Mouse (Mus musculus) MEL (cell line): ENCODE results near the gene Gm20388. TPM values are rescaled to one million over a fixed set of nuclear protein-coding genes. Genes with fewer than 3 reads are reported as not detected.

Experiments
- DNase-seq: peaks from one replicate; pipeline ENCODE4 v3.0.0; 2011; ENCODE audit warnings: low read depth, low spot score
- H3K27ac ChIP-seq: 2 replicates; pipeline ENCODE4 v1.5.1; 2012; ENCODE audit warnings: low read depth, mild to moderate bottlenecking, control low read depth, low read length, moderate library complexity; ENCODE audit not compliant: control insufficient read depth
- H3K27me3 ChIP-seq, 2 experiments: fragments of 150-350 bp in 1 of 2; sonication (generic) in 1 of 2; 2 replicates each; pipeline ENCODE4 v1.6.1; 2012; ENCODE audit warnings: low read length in 2 of 2, mild to moderate bottlenecking in 2 of 2, improper control_type of control experiment in 1 of 2, moderate library complexity in 1 of 2; ENCODE audit not compliant: insufficient read depth in 2 of 2, control insufficient read depth in 1 of 2
- H3K36me3 ChIP-seq, 2 experiments: 2 replicates each; pipeline ENCODE4 v1.6.1; 2012 to 2014; ENCODE audit warnings: low read length in 2 of 2, improper control_type of control experiment in 1 of 2, inconsistent platforms in 1 of 2, mild to moderate bottlenecking in 1 of 2; ENCODE audit not compliant: insufficient read depth in 2 of 2, control insufficient read depth in 1 of 2
- H3K4me1 ChIP-seq, 2 experiments: fragments of 150-350 bp in 1 of 2; sonication (generic) in 1 of 2; 2 replicates each; pipeline ENCODE4 v1.6.1; 2012; ENCODE audit warnings: low read length in 2 of 2, improper control_type of control experiment in 1 of 2, mild to moderate bottlenecking in 1 of 2; ENCODE audit not compliant: insufficient read depth in 2 of 2, control insufficient read depth in 1 of 2
- H3K4me3 ChIP-seq, 2 experiments: fragments of 150-350 bp in 1 of 2; sonication (generic) in 1 of 2; 2 replicates each; pipeline ENCODE4 v1.5.1; 2012; ENCODE audit warnings: low read depth in 2 of 2, low read length in 2 of 2, mild to moderate bottlenecking in 2 of 2, moderate library complexity in 2 of 2, control low read depth in 1 of 2, improper control_type of control experiment in 1 of 2; ENCODE audit not compliant: control insufficient read depth in 1 of 2, insufficient read depth in 1 of 2
- H3K79me2 ChIP-seq: 2 replicates; pipeline ENCODE4 v1.6.1; 2012; ENCODE audit warnings: mild to moderate bottlenecking, low read length, moderate library complexity; ENCODE audit not compliant: control insufficient read depth, poor library complexity, insufficient read depth
- H3K9ac ChIP-seq: 2 replicates; pipeline ENCODE4 v1.6.1; 2012; ENCODE audit warnings: low read depth, mild to moderate bottlenecking, control low read depth, low read length, moderate library complexity; ENCODE audit not compliant: control insufficient read depth, poor library complexity, severe bottlenecking
- H3K9me3 ChIP-seq: fragments of 150-350 bp; sonication (generic); replicated peaks from 2 replicates; pipeline ENCODE4 v1.6.1; 2012; ENCODE audit warnings: mild to moderate bottlenecking, low read length, improper control_type of control experiment, moderate library complexity; ENCODE audit not compliant: insufficient read depth
- CHD1 ChIP-seq: IDR thresholded peaks from 2 replicates; pipeline ENCODE4 v1.6.1; 2012; ENCODE audit warnings: low read depth, mild to moderate bottlenecking, inconsistent platforms, low read length, improper control_type of control experiment
- E2F4 ChIP-seq: IDR thresholded peaks from 2 replicates; pipeline ENCODE4 v1.6.1; 2011; ENCODE audit warnings: low read depth, low read length, improper control_type of control experiment, borderline replicate concordance
- ELF1 ChIP-seq: IDR thresholded peaks from 2 replicates; pipeline ENCODE4 v1.6.1; 2014; ENCODE audit warnings: low read depth, mild to moderate bottlenecking, inconsistent platforms, low read length, improper control_type of control experiment, moderate library complexity
- ETS1 ChIP-seq: IDR thresholded peaks from 2 replicates; pipeline ENCODE4 v1.6.1; 2012; ENCODE audit warnings: low read depth, mild to moderate bottlenecking, inconsistent platforms, low read length, improper control_type of control experiment, moderate library complexity
- MAZ ChIP-seq: IDR thresholded peaks from 2 replicates; pipeline ENCODE4 v1.6.1; 2012; ENCODE audit warnings: low read depth, mild to moderate bottlenecking, inconsistent platforms, low read length, improper control_type of control experiment
- MYB ChIP-seq: IDR thresholded peaks from 2 replicates; pipeline ENCODE4 v1.6.1; 2011; ENCODE audit warnings: mild to moderate bottlenecking, low read depth, low read length, improper control_type of control experiment
- NELFE ChIP-seq: IDR thresholded peaks from 2 replicates; pipeline ENCODE4 v1.6.1; 2011; ENCODE audit warnings: low read depth, low read length, improper control_type of control experiment
- RAD21 ChIP-seq: IDR thresholded peaks from 2 replicates; pipeline ENCODE4 v1.6.1; 2011; ENCODE audit warnings: mild to moderate bottlenecking, low read depth, low read length, improper control_type of control experiment
- RCOR1 ChIP-seq: IDR thresholded peaks from 2 replicates; pipeline ENCODE4 v1.6.1; 2012; ENCODE audit warnings: low read depth, mild to moderate bottlenecking, inconsistent platforms, low read length, improper control_type of control experiment
- SIN3A ChIP-seq: IDR thresholded peaks from 2 replicates; pipeline ENCODE4 v1.6.1; 2012; ENCODE audit warnings: low read length, improper control_type of control experiment, inconsistent platforms
- UBTF ChIP-seq: IDR thresholded peaks from 2 replicates; pipeline ENCODE4 v1.6.1; 2012; ENCODE audit warnings: low read depth, mild to moderate bottlenecking, inconsistent platforms, low read length, improper control_type of control experiment, moderate library complexity, borderline replicate concordance; ENCODE audit not compliant: insufficient read depth
- ZC3H11A ChIP-seq: IDR thresholded peaks from 2 replicates; pipeline ENCODE4 v1.6.1; 2012; ENCODE audit warnings: low read depth, mild to moderate bottlenecking, inconsistent platforms, low read length, improper control_type of control experiment
- ZKSCAN1 ChIP-seq: IDR thresholded peaks from 2 replicates; pipeline ENCODE4 v1.6.1; 2012; ENCODE audit warnings: low read depth, mild to moderate bottlenecking, inconsistent platforms, low read length, improper control_type of control experiment, moderate library complexity
- ZMIZ1 ChIP-seq: IDR thresholded peaks from 2 replicates; pipeline ENCODE4 v1.6.1; 2012; ENCODE audit warnings: low read depth, mild to moderate bottlenecking, inconsistent platforms, low read length, improper control_type of control experiment, moderate library complexity
- ZNF384 ChIP-seq: IDR thresholded peaks from 2 replicates; pipeline ENCODE4 v1.6.1; 2012; ENCODE audit warnings: low read depth, mild to moderate bottlenecking, inconsistent platforms, low read length, improper control_type of control experiment
- polyA plus RNA-seq, 2 experiments: library from polyadenylated mRNA; stranded (reverse) in 1 of 2; unstranded in 1 of 2; fragments of >175 nt in 1 of 2; fragments of >200 nt in 1 of 2; gene quantifications; 2 replicates each; pipeline versions ENCODE4 v1.2.1 to v1.2.4; 2012; ENCODE audit warnings: low replicate concordance in 2 of 2, low read depth in 1 of 2; ENCODE audit not compliant: insufficient read length in 2 of 2, insufficient read depth in 1 of 2, missing spikeins in 1 of 2
- total RNA-seq: library from RNA; depleted of rRNA; stranded (reverse); fragments of 300-350 nt; gene quantifications from 2 replicates; pipeline ENCODE4 v1.2.3, GENCODE M21; 2012

Gene Gm20388
- total and polyA plus RNA-seq, 3 experiments: 11.1 to 17.8 TPM; not detected in 1

DNA sequence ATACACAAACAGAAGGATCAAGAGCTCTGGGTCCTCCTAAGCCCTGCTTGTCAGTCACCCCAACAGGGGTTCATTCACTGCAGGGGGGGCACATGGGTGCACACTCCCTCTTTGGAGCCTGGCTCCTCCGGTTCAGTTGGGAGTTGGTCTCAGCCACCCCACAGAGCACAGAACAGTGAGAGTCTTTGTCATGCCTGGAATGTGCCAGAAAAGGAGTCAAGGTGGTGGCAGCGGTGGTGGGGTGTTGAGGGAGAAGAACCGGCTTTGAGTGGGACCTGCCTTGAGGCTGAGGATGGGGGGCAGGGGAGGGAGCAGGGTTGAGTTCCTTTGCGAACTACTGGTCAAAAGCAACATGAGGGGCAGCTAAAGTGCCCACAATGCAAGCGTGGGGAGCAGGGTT is 719.4 kb downstream of the Gm20388 start:
- Histone ChIP-seq H3K27ac (no peak overlapping the region), H3K4me3 (no peak overlapping the region), H3K4me1 (no peaks in the 10 kb centered on the region), H3K9me3 (no peaks in the 10 kb centered on the region), H3K79me2 (no peaks in the 10 kb centered on the region), H3K27me3 (no peaks in the 10 kb centered on the region), H3K36me3 (no peaks in the 10 kb centered on the region; a peak in 1 of 4 replicates), H3K9ac (no peak overlapping the region)
- no peak for DNase-seq
- no peak for TF ChIP-seq SIN3A
- TF ChIP-seq ZNF384: no peak
- TF ChIP-seq E2F4: no peak
- no peak for TF ChIP-seq RAD21
- TF ChIP-seq MYB: no peak
- TF ChIP-seq RCOR1: no peak
- no peak for TF ChIP-seq UBTF
- no peak for TF ChIP-seq ELF1
- no peak for TF ChIP-seq MAZ

DNA sequence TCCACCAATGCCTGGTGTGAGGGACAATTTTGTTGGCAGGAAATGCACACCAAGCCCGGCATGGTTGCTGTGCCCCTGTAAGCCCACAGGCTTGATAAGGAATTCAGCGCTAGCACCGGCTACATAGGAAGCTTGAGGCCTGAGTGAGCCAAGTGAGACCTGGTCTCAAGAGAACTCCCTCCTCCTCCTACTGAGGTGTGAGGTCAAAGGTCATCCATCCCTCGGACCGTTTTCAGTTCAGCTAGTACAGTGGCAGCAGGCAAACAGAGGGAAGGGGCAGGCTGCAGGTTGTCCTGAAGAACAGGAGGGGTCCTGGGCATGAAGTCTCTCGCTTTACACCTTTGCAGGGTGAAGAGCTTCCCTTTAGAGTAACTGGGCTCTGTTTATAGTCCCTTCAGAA is 720.2 kb downstream of the Gm20388 start:
- no peaks in the 10 kb centered on the region for H3K27me3 ChIP-seq
- DNase-seq: no peak

DNA sequence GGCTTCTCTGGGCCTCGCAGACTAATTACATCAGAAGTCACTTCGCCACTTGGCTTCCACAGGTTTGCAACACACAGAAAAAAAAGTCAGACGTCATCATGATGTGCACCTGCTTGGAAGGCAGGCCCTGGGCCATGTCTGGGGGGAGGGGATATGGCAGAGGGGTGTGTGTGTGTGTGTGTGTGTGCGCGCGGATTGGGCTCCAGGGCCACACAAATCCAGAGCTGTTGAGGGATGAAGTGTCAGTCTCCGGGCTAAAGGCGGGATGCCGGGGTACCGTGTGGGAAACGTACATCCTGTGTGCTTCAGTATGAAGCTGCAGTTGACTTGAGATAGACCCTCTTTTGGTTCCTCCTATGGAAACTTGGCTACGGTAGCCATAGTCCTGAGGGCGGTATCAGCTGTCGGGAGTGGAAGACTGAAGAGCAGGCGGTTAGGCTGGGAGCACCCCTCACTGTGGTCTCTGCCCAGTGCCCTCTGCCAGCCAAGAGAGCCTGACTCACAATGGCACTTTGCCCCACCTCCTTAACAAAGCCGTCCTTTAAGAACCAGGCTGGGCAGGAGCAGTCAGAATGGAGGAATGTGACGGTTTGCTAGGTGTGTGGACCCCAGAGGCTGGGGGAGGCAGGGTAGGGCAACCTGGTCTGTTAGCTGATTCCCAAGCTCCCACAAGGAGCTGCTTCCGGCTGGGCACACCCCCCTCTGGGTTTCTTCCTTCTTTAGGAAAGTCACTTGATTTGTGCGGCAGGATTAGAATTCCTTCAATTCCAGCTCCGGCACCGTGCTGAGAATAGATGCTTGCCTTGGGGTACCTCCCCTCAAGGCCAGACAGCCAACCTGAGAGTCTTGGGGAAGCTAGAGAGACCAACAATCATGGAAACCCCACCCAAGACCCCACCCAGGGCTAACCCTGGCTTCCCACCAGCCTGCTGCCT is 721.1 kb downstream of the Gm20388 start:
- Histone ChIP-seq H3K27ac (no peak overlapping the region), H3K27me3 (no peaks in the 10 kb centered on the region), H3K79me2 (no peaks in the 10 kb centered on the region), H3K9me3 (no peaks in the 10 kb centered on the region), H3K9ac (no peak overlapping the region), H3K36me3 (no peaks in the 10 kb centered on the region; a peak in 1 of 4 replicates), H3K4me3 (no peak overlapping the region), H3K4me1 (no peaks in the 10 kb centered on the region)
- DNase-seq: no peak
- TF ChIP-seq ETS1 (no peak), MAZ (no peak)

More for the DNA sequence above, 720.2 kb downstream of the Gm20388 start:
- Histone ChIP-seq H3K4me1 (no peaks in the 10 kb centered on the region), H3K79me2 (no peaks in the 10 kb centered on the region), H3K27ac (no peak overlapping the region), H3K4me3 (no peak overlapping the region), H3K9ac (no peak overlapping the region), H3K36me3 (no peaks in the 10 kb centered on the region; a peak in 1 of 4 replicates), H3K9me3 (no peaks in the 10 kb centered on the region)
- TF ChIP-seq MAZ: no peak
- no peak for TF ChIP-seq RCOR1
- TF ChIP-seq MYB: no peak
- no peak for TF ChIP-seq NELFE
- no peak for TF ChIP-seq ZC3H11A
- no peak for TF ChIP-seq ZNF384
- no peak for TF ChIP-seq ZKSCAN1
- no peak for TF ChIP-seq CHD1
- no peak for TF ChIP-seq ZMIZ1
